Mouse (Mus musculus) cerebellum, adult 2 months (tissue): ENCODE results near the gene Agbl1. TPM values are rescaled to one million over a fixed set of nuclear protein-coding genes. Genes with fewer than 3 reads are reported as not detected.
"Not testable (repeated sequence)": the region's sequence is repeated elsewhere in the genome, so short reads cannot be mapped to it uniquely, and the experiment has no call there.

Experiments
- DNase-seq, 2 experiments: peaks; one replicate each; pipeline ENCODE4 v3.0.0; 2021
- H3K27ac ChIP-seq: fragments of 200-500 bp; 2 replicates; pipeline ENCODE4 v1.5.1; 2012; ENCODE audit warnings: low read length, control low read depth, inconsistent platforms; ENCODE audit not compliant: insufficient read depth
- H3K27me3 ChIP-seq: fragments of 200-500 bp; 2 replicates; pipeline ENCODE4 v1.6.1; 2012; ENCODE audit warnings: inconsistent platforms, mild to moderate bottlenecking, low read length, moderate library complexity; ENCODE audit not compliant: control insufficient read depth, insufficient read depth
- H3K4me1 ChIP-seq: fragments of 200-500 bp; 2 replicates; pipeline ENCODE4 v1.6.1; 2011; ENCODE audit warnings: low read length; ENCODE audit not compliant: control insufficient read depth, insufficient read depth
- H3K4me3 ChIP-seq: fragments of 200-500 bp; replicated peaks from 2 replicates; pipeline ENCODE3; 2011; ENCODE audit warnings: mild to moderate bottlenecking, low read depth, low read length, control low read depth; ENCODE audit not compliant: insufficient read depth
- CTCF ChIP-seq: fragments of 200-500 bp; IDR thresholded peaks from 2 replicates; pipeline ENCODE4 v1.5.1; 2011; ENCODE audit warnings: low read depth, mild to moderate bottlenecking, control low read depth, low read length, moderate library complexity, borderline replicate concordance; ENCODE audit not compliant: insufficient read depth
- POLR2A ChIP-seq: fragments of 200-500 bp; IDR thresholded peaks from 2 replicates; pipeline ENCODE4 v1.6.1; 2011; ENCODE audit warnings: low read length, control low read depth, borderline replicate concordance; ENCODE audit not compliant: insufficient read depth
- WGBS: fragments of 180-500 bp; shearing (Covaris S2); methylation state at CpG from one replicate; pipeline ENCODE4 v1.1.7; 2018; 5-methylcytosine and 5-hydroxymethylcytosine counted together
- polyA plus RNA-seq: library from polyadenylated mRNA; depleted of rRNA; stranded (reverse); fragments of >200 nt; gene quantifications from 2 replicates; pipeline ENCODE4 v1.2.3, GENCODE M21; 2012

Agbl1 gene
- polyA plus RNA-seq, 1 experiment = 0.05 TPM

- Histone ChIP-seq H3K27me3 (no peaks in the 10 kb centered on the region), H3K4me1 (no peaks in the 10 kb centered on the region; the same call in 1 of the 2 replicates), H3K4me3 (no peak overlapping the region), H3K27ac (no peak overlapping the region)
- WGBS = 90% methylated on average over 4 of the region's 4 CpGs
- no peak for DNase-seq
- TF ChIP-seq POLR2A (no peak), CTCF (no peak)
These were observed 7.8 kb downstream of the Agbl1 start for GRCm38 (mm10) chr7:76237497-76237896.

GRCm38 (mm10) chr7:76244839-76245238 is 15.2 kb downstream of the Agbl1 start:
- not testable (repeated sequence) for H3K4me3 ChIP-seq, H3K4me1 ChIP-seq, H3K27me3 ChIP-seq, H3K27ac ChIP-seq, DNase-seq
- WGBS = 95% methylated on average over 18 of the region's 18 CpGs

- Histone ChIP-seq H3K27me3 (no peaks in the 10 kb centered on the region), H3K4me1 (no peaks in the 10 kb centered on the region), H3K27ac (no peak overlapping the region), H3K4me3 (no peak overlapping the region)
- DNase-seq = no peak
- no peak for TF ChIP-seq CTCF
- no peak for TF ChIP-seq POLR2A
These were observed 45.4 kb downstream of the Agbl1 start for GRCm38 (mm10) chr7:76275061-76275460.

- no peaks in the 10 kb centered on the region for H3K4me1 ChIP-seq
- 56% methylated on average over 2 of the region's 2 CpGs for WGBS
- no peak overlapping the region for H3K4me3 ChIP-seq
- no peak overlapping the region for H3K27ac ChIP-seq
- H3K27me3 ChIP-seq = no peaks in the 10 kb centered on the region
- no peak for DNase-seq
- no peak for TF ChIP-seq CTCF
- TF ChIP-seq POLR2A = no peak
These were observed 53.1 kb downstream of the Agbl1 start for GRCm38 (mm10) chr7:76282831-76283230.

GRCm38 (mm10) chr7:76287531-76287930 is 57.8 kb downstream of the Agbl1 start:
- H3K27me3 ChIP-seq = no peaks in the 10 kb centered on the region
- no peaks in the 10 kb centered on the region for H3K4me1 ChIP-seq
- TF ChIP-seq CTCF (no peak), POLR2A (no peak)
- no peak overlapping the region for H3K4me3 ChIP-seq
- 85% methylated on average over 3 of the region's 3 CpGs for WGBS
- no peak overlapping the region for H3K27ac ChIP-seq
- DNase-seq = no peak

- TF ChIP-seq CTCF (no peak), POLR2A (no peak)
- DNase-seq = no peak
- no peaks in the 10 kb centered on the region for H3K27me3 ChIP-seq
- no peak overlapping the region for H3K27ac ChIP-seq
- H3K4me1 ChIP-seq = no peaks in the 10 kb centered on the region
- 78% methylated on average over 4 of the region's 4 CpGs for WGBS
- H3K4me3 ChIP-seq = no peak overlapping the region
These were observed 92.3 kb downstream of the Agbl1 start for GRCm38 (mm10) chr7:76321866-76322553.

- no peak for TF ChIP-seq POLR2A
- no peak for TF ChIP-seq CTCF
- no peaks in the 10 kb centered on the region for H3K27me3 ChIP-seq
- no peak overlapping the region for H3K27ac ChIP-seq
- 36% methylated on average over 2 of the region's 2 CpGs for WGBS
- H3K4me3 ChIP-seq = no peak overlapping the region
- H3K4me1 ChIP-seq = no peaks in the 10 kb centered on the region
- no peak for DNase-seq
These were observed 96.4 kb downstream of the Agbl1 start for GRCm38 (mm10) chr7:76326091-76326490.

- 85% methylated on average over 4 of the region's 4 CpGs for WGBS
- Histone ChIP-seq H3K27ac (no peak overlapping the region), H3K4me1 (no peaks in the 10 kb centered on the region), H3K4me3 (no peak overlapping the region), H3K27me3 (no peaks in the 10 kb centered on the region)
- DNase-seq = no peak
- TF ChIP-seq CTCF = no peak
- TF ChIP-seq POLR2A = no peak
These were observed 109.6 kb downstream of the Agbl1 start for GRCm38 (mm10) chr7:76339308-76339707.

- Histone ChIP-seq H3K4me1 (no peaks in the 10 kb centered on the region), H3K4me3 (no peak overlapping the region), H3K27me3 (no peaks in the 10 kb centered on the region; the same call in 1 of the 2 replicates), H3K27ac (no peak overlapping the region)
- no peak for TF ChIP-seq CTCF
- no peak for TF ChIP-seq POLR2A
- DNase-seq = no peak
- WGBS = 91% methylated on average over 1 of the region's 1 CpGs
These were observed 111.9 kb downstream of the Agbl1 start for GRCm38 (mm10) chr7:76341601-76342000.
